Mouse (Mus musculus): ENCODE data around the gene Avil.

Gene Avil

DNA sequence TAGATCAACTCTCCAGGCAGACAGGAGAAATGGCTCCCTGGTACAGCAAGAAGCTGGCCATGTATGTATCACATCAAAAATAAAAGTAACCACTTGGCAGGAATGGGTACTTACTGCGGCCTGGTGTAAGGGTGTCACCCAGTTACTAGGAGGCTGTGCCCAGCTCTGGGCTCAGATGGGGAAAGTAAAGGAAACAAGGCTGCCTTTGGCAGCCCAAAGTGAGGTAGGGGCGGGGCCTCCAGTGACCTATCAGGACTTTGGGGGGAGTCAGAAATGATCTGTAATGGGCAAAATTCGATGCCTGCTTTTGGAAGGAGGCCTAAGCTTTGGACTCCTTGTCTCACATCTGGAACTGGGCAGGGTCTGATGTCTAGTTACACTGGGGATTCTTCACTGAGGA, 18.8 kb upstream of the Avil start:
- no peak for DNase-seq

GRCm38 (mm10) chr10:126983193-126983725, 17.2 kb upstream of the Avil start:
- no peak for DNase-seq

GRCm38 (mm10) chr10:126984189-126985004, 16.1 kb upstream of the Avil start:
- peak; percentile 65 for DNase-seq

- no peak for DNase-seq
Observed at GRCm38 (mm10) chr10:126985127-126985526, 15.4 kb upstream of the Avil start.

DNA sequence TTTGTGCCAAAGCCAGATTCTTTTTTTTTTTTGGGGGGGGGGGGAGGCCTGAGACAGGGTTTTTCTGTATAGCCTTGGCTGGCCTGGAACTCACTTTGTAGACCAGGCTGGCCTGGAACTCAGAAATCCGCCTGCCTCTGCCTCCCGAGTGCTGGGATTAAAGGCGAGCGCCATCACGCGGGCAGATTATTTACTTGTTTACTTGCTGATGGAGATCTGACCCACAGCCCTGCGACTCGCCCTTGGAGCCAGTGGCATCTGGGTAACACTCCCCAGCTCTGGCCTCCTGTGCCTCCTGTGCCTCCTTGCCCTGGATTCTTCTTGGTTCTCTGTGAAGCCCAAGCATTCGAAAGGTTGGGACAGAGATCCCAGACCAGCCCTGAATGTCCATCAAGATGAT, 14.9 kb upstream of the Avil start:
- DNase-seq, result no peak

GRCm38 (mm10) chr10:126986541-126986961, 14.0 kb upstream of the Avil start:
- DNase-seq, result peak; percentile 86

GRCm38 (mm10) chr10:126987183-126988118, 13.1 kb upstream of the Avil start:
- DNase-seq, result no peak

- DNase-seq, result no peak
Observed at GRCm38 (mm10) chr10:126988513-126989165, 11.9 kb upstream of the Avil start.

- DNase-seq, result peak; percentile 88
Observed at GRCm38 (mm10) chr10:126990313-126991056, 10.0 kb upstream of the Avil start.

DNA sequence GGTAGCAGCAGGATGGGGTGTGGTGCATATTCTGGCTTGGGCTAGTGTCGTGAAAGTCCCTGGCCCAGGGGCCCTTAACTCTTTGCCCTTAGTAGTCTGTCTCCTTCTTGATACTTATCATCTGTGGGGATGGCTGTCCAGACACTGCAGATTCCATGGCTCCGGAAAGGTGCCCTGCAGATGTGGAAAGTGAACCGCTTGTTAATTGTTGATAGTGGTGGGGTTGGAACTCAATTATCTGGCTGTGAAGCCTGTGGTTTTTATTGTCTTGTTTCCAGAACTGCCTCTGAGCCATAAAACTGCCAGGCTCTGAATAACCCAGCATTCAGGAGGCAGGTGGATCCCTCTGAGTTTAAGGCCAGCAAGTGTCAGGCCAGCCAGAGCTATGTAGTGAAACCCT, 8.8 kb upstream of the Avil start:
- no peak for DNase-seq

DNA sequence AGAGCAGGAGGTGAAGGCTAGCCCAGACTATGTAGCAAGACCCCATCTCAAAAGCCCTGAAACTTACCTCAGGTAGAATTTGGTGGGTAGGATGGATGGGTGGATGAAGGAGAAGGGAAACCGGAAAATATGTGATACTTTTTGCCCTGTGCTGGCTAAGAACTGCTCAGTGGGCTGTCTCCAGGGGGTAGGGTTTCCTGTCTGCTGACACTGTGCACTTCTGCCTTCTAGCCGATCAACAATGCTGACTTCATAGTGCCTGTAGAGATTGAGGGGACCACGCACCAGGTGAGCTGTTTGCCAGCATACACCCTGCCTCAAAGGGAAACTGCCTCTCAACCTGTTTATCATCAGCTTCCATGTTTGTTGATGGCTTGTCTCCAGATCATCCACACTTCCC, 6.9 kb upstream of the Avil start:
- no peak for DNase-seq

DNA sequence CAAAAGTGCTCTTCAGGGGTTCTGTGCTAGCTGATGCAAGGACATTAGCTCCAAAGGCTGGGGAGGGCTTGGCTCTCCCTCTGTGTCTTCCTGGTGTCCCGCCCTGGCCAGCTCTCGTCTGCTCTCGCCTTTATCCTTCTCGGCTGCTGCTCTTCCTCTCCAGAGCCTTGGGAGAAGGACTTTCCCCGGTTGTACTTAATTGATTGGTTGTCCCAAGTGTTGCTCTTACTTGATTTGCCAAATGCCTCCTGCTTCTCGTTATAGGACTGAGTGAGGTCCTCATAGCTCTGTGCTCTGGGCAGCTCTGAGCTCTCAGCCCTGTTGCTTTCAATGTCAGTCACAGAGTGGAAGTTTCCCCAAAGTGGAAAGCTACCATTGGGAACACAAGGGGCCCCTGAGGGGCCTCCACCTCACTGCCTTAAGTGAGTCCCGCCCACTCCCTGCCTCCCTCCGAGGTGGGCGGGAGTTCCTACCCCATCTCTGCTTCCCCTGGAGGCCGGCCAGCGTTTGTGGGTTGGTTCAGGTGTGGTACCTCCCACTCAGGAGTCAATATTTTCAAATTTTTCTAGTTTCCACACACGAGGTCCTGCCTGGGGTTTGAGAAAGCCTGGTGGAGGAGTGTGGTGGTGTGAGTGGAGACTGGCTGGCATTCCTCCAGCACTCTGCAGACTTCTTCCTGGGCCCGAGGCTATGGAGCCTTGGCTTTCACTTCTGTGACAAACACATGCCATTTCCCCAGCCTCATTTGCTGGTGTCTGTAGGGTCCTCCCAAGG, 3.0 kb upstream of the Avil start:
- DNase-seq, result no peak

- DNase-seq, result no peak
Observed at GRCm38 (mm10) chr10:127001297-127001696, 788 bp downstream of the Avil start.

DNA sequence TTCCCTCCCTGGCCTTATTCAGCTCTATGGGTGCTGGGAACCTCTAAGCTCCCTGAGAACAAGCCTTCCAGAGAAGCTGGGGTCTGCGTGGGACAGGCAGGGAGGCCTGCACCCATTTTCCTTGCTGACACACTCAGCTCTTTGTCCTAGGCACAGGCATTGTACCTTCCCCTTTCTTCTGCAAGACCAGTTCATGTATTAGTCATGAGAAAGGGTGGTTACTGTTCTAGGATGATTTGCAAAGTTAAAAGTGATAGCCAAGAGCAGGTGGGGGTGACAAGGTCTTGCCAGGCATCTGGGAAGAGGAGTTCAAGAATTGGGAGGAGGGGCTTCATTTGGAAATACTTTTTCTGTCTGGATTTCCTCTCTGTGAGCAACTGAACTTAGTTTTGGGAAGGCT, 1.5 kb downstream of the Avil start:
- DNase-seq, result no peak

DNA sequence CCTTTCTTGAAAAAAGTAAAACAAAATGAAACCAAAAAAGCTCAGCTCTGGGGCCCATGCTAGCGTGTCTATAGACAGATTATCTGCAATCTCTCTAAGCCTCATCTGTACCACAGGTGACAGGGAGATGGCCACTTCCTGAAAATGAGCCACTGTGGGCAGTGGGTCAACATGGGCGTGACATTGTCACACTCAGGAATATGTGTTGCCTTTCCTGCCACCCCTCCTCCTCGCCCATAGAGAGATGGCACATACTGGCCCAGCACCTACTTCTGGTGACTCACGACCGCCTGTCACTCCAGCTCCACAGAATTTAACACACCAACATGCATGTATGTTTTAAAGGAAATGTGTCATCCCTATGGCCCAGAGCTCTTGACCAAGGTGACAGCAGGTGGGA, 2.3 kb downstream of the Avil start:
- no peak for DNase-seq

- DNase-seq, result no peak
Observed at GRCm38 (mm10) chr10:127003334-127003733, 2.8 kb downstream of the Avil start.

- DNase-seq, result no peak
Observed at GRCm38 (mm10) chr10:127003806-127004205, 3.3 kb downstream of the Avil start.

DNA sequence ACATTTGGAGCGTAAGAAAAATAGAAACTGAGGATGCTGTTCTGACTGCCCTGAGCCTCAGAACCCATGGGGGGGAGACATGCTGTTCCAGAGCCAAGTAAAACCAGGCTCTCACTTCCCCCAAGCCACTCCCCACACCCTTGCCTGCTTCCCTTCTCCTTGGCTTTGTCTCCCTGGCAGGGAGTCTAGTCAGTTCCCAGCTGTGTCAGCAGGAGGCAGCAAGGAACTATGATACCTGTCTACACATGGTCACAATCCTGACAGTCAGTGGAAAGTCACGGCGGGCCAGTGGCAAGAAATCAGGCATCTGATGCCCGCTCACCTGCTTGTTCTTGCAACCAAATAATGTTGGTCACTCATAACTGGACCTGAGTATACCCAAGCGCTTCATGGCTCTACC, 16.0 kb downstream of the Avil start:
- peak; percentile 60 for DNase-seq

- DNase-seq, result no peak
Observed at GRCm38 (mm10) chr10:127017071-127017470, 16.6 kb downstream of the Avil start.

DNA sequence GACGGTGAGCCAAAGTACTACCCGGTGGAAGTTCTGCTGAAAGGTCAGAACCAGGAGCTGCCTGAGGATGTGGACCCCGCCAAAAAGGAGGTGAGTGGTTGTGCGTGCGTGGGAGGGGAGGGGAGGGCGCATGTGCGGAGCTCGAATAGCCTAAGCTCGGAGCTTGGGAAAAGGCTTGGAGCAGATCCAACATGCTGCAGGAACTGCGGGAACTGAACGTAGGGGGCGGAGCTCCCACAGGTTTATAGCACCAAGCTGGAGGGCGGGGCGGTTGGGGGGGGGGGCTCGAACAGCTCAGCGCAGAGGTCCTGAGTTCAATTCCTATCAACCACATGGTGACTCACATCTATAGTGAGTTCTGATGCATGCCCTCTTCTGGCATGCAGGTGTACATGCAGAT, 17.9 kb downstream of the Avil start:
- no peak for DNase-seq

All from kidney, adult 18-20 months (tissue).